Mouse (Mus musculus): ENCODE results near the gene Fundc1. TPM values are rescaled to one million over a fixed set of nuclear protein-coding genes. Genes with fewer than 3 reads are reported as not detected.

Fundc1 gene
- total and polyA plus RNA-seq, 3 experiments, result 10.6 to 47.3 (median 34.3) TPM

- no peaks in the 10 kb centered on the region for H3K36me3 ChIP-seq (replicated peaks in 1 of 2; ENCODE audit: control insufficient read depth in 1 of 2, insufficient read depth in 1 of 2, low read length in 1 of 2)
- no peaks in the 10 kb centered on the region for H3K79me2 ChIP-seq (replicated peaks; ENCODE audit: control insufficient read depth, extremely low read depth, insufficient read depth, poor library complexity, severe bottlenecking)
- H3K27ac ChIP-seq (ENCODE audit: insufficient read depth, low read depth), result no peak overlapping the region
- no peak overlapping the region for H3K9ac ChIP-seq (ENCODE audit: insufficient read depth, low read depth)
- H3K9me3 ChIP-seq (replicated peaks; ENCODE audit: low read length), result no peaks in the 10 kb centered on the region
- no peak overlapping the region for H3K4me3 ChIP-seq (replicated peaks in 1 of 3; ENCODE audit: low read depth in 2 of 3, low read length in 2 of 3, poor library complexity in 1 of 3)
- no peak for DNase-seq (ENCODE audit: extremely low read depth)
- no peak for TF ChIP-seq KAT2A (IDR thresholded peaks at IDR 0.05; ENCODE audit: insufficient replicate concordance, low read length)
- TF ChIP-seq HCFC1 (IDR thresholded peaks at IDR 0.05; ENCODE audit: low read depth, low read length), result no peak
- no peak for TF ChIP-seq ELF1 (IDR thresholded peaks at IDR 0.05; ENCODE audit: low read depth, low read length)
- TF ChIP-seq USF1 (IDR thresholded peaks at IDR 0.05; ENCODE audit: low read depth, low read length), result no peak
- TF ChIP-seq CHD2 (IDR thresholded peaks at IDR 0.05; ENCODE audit: low read length), result no peak
- no peak overlapping the region for H3K4me2 ChIP-seq (ENCODE audit: insufficient read depth, low read depth, poor library complexity, severe bottlenecking)
- H3K27me3 ChIP-seq (replicated peaks), result no peaks in the 10 kb centered on the region
- in situ Hi-C loops (cut with MboI; ENCODE audit: low pct_ligation_motif_present, low pct_unique_long_range_greater_than_20kb, low sequenced_read_pairs), result no loop called here
- no peaks in the 10 kb centered on the region for H3K4me1 ChIP-seq (ENCODE audit: control insufficient read depth in 1 of 2, insufficient read depth in 2 of 2)
- dilution Hi-C loops (cut with MboI; ENCODE audit: extremely low pct_ligation_motif_present, extremely low pct_unique_long_range_greater_than_20kb, low sequenced_read_pairs), result no loop called here
Measured at GRCm38 (mm10) chrX:17590745-17591144, 18.6 kb upstream of the Fundc1 start.

- peak overlapping the region; percentile 61 to 87 (median 64) for H3K4me3 ChIP-seq (replicated peaks in 1 of 3; ENCODE audit: low read depth in 2 of 3, low read length in 2 of 3, poor library complexity in 1 of 3)
- peak overlapping the region; percentile 90 for H3K9ac ChIP-seq (ENCODE audit: insufficient read depth, low read depth)
- H3K9me3 ChIP-seq (replicated peaks; ENCODE audit: low read length), result no peaks in the 10 kb centered on the region
- peak overlapping the region; percentile 75; the same call in 1 of the 2 replicates for H3K27ac ChIP-seq (ENCODE audit: insufficient read depth, low read depth)
- no peaks in the 10 kb centered on the region for H3K4me1 ChIP-seq (ENCODE audit: control insufficient read depth in 1 of 2, insufficient read depth in 2 of 2)
- dilution Hi-C loops (cut with MboI; ENCODE audit: extremely low pct_ligation_motif_present, extremely low pct_unique_long_range_greater_than_20kb, low sequenced_read_pairs), result no loop called here
- H3K36me3 ChIP-seq (replicated peaks in 1 of 2; ENCODE audit: control insufficient read depth in 1 of 2, insufficient read depth in 1 of 2, low read length in 1 of 2), result peaks cover 0 to 2% of the 10 kb centered on the region in 2 experiments
- H3K27me3 ChIP-seq (replicated peaks), result no peaks in the 10 kb centered on the region
- peak overlapping the region; percentile 50 for H3K4me2 ChIP-seq (ENCODE audit: insufficient read depth, low read depth, poor library complexity, severe bottlenecking)
- no peak for DNase-seq (ENCODE audit: extremely low read depth)
- TF ChIP-seq CHD1 (IDR thresholded peaks at IDR 0.05; ENCODE audit: low read depth, low read length), result 0 out of 2 replicates have a peak, but pooled peaks have one; percentile 15
- no peak for TF ChIP-seq CHD2 (IDR thresholded peaks at IDR 0.05; ENCODE audit: low read length)
- H3K79me2 ChIP-seq (replicated peaks; ENCODE audit: control insufficient read depth, extremely low read depth, insufficient read depth, poor library complexity, severe bottlenecking), result no peaks in the 10 kb centered on the region; the same call in 1 of the 2 replicates
- in situ Hi-C loops (cut with MboI; ENCODE audit: low pct_ligation_motif_present, low pct_unique_long_range_greater_than_20kb, low sequenced_read_pairs), result no loop called here
Measured at GRCm38 (mm10) chrX:17571271-17571620, 879 bp downstream of the Fundc1 start.

- Histone ChIP-seq H3K4me1 (ENCODE audit: control insufficient read depth in 1 of 2, insufficient read depth in 2 of 2) (peaks cover 0 to 15% of the 10 kb centered on the region in 2 experiments; a peak in 1 of 4 replicates), H3K9ac (ENCODE audit: insufficient read depth, low read depth) (no peak overlapping the region), H3K27me3 (replicated peaks) (no peaks in the 10 kb centered on the region), H3K27ac (ENCODE audit: insufficient read depth, low read depth) (no peak overlapping the region), H3K4me2 (ENCODE audit: insufficient read depth, low read depth, poor library complexity, severe bottlenecking) (no peak overlapping the region), H3K79me2 (replicated peaks; ENCODE audit: control insufficient read depth, extremely low read depth, insufficient read depth, poor library complexity, severe bottlenecking) (no peaks in the 10 kb centered on the region; the same call in 1 of the 2 replicates), H3K36me3 (replicated peaks in 1 of 2; ENCODE audit: control insufficient read depth in 1 of 2, insufficient read depth in 1 of 2, low read length in 1 of 2) (peaks cover 0 to 2% of the 10 kb centered on the region in 2 experiments), H3K4me3 (replicated peaks in 1 of 3; ENCODE audit: low read depth in 2 of 3, low read length in 2 of 3, poor library complexity in 1 of 3) (no peak overlapping the region), H3K9me3 (replicated peaks; ENCODE audit: low read length) (no peaks in the 10 kb centered on the region)
- in situ Hi-C loops (cut with MboI; ENCODE audit: low pct_ligation_motif_present, low pct_unique_long_range_greater_than_20kb, low sequenced_read_pairs) (no loop called here), dilution Hi-C loops (cut with MboI; ENCODE audit: extremely low pct_ligation_motif_present, extremely low pct_unique_long_range_greater_than_20kb, low sequenced_read_pairs) (no loop called here)
- TF ChIP-seq ZC3H11A (IDR thresholded peaks at IDR 0.05; ENCODE audit: low read depth, low read length), result no peak
- no peak for TF ChIP-seq POLR2A (IDR thresholded peaks at IDR 0.05; ENCODE audit: low read depth, low read length)
- no peak for TF ChIP-seq UBTF (IDR thresholded peaks at IDR 0.05; ENCODE audit: low read depth, low read length)
- no peak for TF ChIP-seq MYC (IDR thresholded peaks at IDR 0.05; ENCODE audit: low read depth, low read length)
- no peak for TF ChIP-seq RAD21 (IDR thresholded peaks at IDR 0.05; ENCODE audit: low read depth, low read length)
- no peak for DNase-seq (ENCODE audit: extremely low read depth)
Measured at GRCm38 (mm10) chrX:17568670-17569069, 3.5 kb downstream of the Fundc1 start.

All from CH12.LX (cell line).